Mouse (Mus musculus) cerebellum, adult 2 months (tissue): ENCODE measurements around the gene Zfp629. TPM values are rescaled to one million over a fixed set of nuclear protein-coding genes. Genes with fewer than 3 reads are reported as not detected.
"Not testable (repeated sequence)": the region's sequence is repeated elsewhere in the genome, so short reads cannot be mapped to it uniquely, and the experiment has no call there.

Source experiments
- DNase-seq, 2 experiments: peaks; one replicate each; pipeline ENCODE4 v3.0.0; 2021
- H3K27ac ChIP-seq: fragments of 200-500 bp; 2 replicates; pipeline ENCODE4 v1.5.1; 2012; ENCODE audit warnings: low read length, control low read depth, inconsistent platforms; ENCODE audit not compliant: insufficient read depth
- H3K27me3 ChIP-seq: fragments of 200-500 bp; 2 replicates; pipeline ENCODE4 v1.6.1; 2012; ENCODE audit warnings: inconsistent platforms, mild to moderate bottlenecking, low read length, moderate library complexity; ENCODE audit not compliant: control insufficient read depth, insufficient read depth
- H3K4me1 ChIP-seq: fragments of 200-500 bp; 2 replicates; pipeline ENCODE4 v1.6.1; 2011; ENCODE audit warnings: low read length; ENCODE audit not compliant: control insufficient read depth, insufficient read depth
- H3K4me3 ChIP-seq: fragments of 200-500 bp; replicated peaks from 2 replicates; pipeline ENCODE3; 2011; ENCODE audit warnings: mild to moderate bottlenecking, low read depth, low read length, control low read depth; ENCODE audit not compliant: insufficient read depth
- CTCF ChIP-seq: fragments of 200-500 bp; IDR thresholded peaks from 2 replicates; pipeline ENCODE4 v1.5.1; 2011; ENCODE audit warnings: low read depth, mild to moderate bottlenecking, control low read depth, low read length, moderate library complexity, borderline replicate concordance; ENCODE audit not compliant: insufficient read depth
- POLR2A ChIP-seq: fragments of 200-500 bp; IDR thresholded peaks from 2 replicates; pipeline ENCODE4 v1.6.1; 2011; ENCODE audit warnings: low read length, control low read depth, borderline replicate concordance; ENCODE audit not compliant: insufficient read depth
- WGBS: fragments of 180-500 bp; shearing (Covaris S2); methylation state at CpG from one replicate; pipeline ENCODE4 v1.1.7; 2018; 5-methylcytosine and 5-hydroxymethylcytosine counted together
- polyA plus RNA-seq: library from polyadenylated mRNA; depleted of rRNA; stranded (reverse); fragments of >200 nt; gene quantifications from 2 replicates; pipeline ENCODE4 v1.2.3, GENCODE M21; 2012

The Zfp629 gene
- polyA plus RNA-seq, 1 experiment, result 22.7 TPM

DNA sequence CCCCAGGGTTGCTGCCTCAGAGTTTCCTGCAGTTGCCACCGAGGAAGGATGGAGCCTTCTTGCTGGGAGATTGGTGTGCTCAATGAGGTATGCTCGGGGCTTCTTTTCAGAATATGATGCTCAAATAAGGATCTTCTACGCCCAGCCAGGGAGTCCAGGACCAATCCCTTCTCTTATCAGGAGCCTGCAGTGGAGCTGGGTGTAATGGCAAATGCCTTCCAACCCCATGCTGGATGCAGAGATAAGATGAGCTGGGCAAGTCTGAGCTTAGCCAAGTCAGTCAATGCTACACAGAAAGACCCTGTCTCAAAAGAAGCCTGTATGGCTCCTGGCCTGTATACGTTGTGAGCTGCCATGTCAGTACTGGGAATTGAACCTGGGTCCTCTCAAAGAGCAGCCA, 10.9 kb upstream of the Zfp629 start:
- no peak for TF ChIP-seq CTCF
- TF ChIP-seq POLR2A, result no peak
- DNase-seq, result no peak
- Histone ChIP-seq H3K4me3 (no peak overlapping the region), H3K27me3 (no peaks in the 10 kb centered on the region), H3K4me1 (no peaks in the 10 kb centered on the region), H3K27ac (no peak overlapping the region)
- WGBS, result 91% methylated on average over 4 of the region's 4 CpGs

DNA sequence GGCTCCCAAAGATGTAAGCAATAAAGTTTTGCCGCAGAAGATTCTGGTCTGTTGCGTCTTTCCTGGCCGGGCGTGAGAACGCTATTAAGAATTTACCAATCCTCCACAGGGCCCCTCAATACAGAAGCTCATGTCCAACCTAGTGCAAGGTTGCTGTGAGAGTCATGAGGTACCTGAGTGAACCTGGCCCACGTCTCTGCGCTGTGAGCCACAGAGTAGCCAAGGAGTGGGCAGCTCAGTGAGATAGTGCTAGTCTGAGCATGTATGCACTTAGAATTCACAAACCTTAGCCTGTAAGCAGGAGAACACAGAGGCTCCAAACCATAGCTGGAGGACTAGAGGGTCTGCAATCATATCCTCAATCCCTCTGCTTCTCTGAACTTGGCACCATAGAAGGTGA, 10.4 kb upstream of the Zfp629 start:
- H3K4me1 ChIP-seq, result no peaks in the 10 kb centered on the region
- no peak overlapping the region for H3K27ac ChIP-seq
- H3K27me3 ChIP-seq, result no peaks in the 10 kb centered on the region
- DNase-seq, result no peak
- 97% methylated on average over 7 of the region's 7 CpGs for WGBS
- H3K4me3 ChIP-seq, result no peak overlapping the region
- no peak for TF ChIP-seq CTCF
- TF ChIP-seq POLR2A, result no peak

DNA sequence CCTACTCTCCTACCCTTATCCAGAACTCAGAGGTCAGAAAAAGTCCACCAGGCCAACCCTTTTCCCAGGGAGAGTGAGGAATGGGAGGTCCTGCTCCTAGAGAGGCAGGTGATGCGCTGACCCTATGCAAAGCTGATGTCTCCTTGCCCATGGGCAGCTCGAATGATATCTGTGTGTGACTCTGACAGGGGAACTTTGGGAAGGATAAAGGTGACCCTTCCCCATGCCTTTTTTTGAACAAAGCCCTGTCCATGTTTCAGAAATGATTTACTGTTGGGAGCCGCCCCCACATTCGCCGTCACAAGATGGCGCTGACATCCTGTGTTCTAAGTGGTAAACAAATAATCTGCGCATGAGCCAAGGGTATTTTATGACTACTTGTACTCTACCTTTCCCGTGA, 2.8 kb upstream of the Zfp629 start:
- not testable (repeated sequence) for H3K27ac ChIP-seq, H3K27me3 ChIP-seq, H3K4me3 ChIP-seq, DNase-seq, H3K4me1 ChIP-seq
- 90% methylated on average over 7 of the region's 8 CpGs for WGBS

DNA sequence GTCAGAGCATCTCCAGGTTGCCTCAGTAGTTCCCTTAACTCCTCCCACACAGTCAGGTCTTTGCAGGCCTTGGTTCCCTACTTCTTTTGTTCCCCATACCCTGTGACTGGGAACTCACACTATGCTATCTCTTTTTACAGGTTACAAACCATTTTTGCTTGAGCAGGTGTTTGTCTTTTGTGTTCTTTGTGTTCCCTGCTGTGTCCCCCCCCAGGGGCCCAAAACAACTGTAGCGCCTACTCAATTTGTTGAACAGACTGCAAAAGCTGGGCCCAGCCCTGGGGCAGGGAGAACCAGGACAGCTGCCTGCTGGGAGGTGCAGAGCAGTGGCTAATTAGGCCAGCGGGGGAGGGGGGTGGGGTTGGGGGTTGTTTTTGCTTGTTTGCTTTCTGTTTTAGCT, 2.4 kb upstream of the Zfp629 start:
- DNase-seq, result no peak
- Histone ChIP-seq H3K4me3 (no peak overlapping the region), H3K27me3 (no peaks in the 10 kb centered on the region), H3K4me1 (peaks cover 2% of the 10 kb centered on the region), H3K27ac (no peak overlapping the region)
- TF ChIP-seq POLR2A (no peak), CTCF (no peak)
- WGBS, result 44% methylated on average over 2 of the region's 2 CpGs

DNA sequence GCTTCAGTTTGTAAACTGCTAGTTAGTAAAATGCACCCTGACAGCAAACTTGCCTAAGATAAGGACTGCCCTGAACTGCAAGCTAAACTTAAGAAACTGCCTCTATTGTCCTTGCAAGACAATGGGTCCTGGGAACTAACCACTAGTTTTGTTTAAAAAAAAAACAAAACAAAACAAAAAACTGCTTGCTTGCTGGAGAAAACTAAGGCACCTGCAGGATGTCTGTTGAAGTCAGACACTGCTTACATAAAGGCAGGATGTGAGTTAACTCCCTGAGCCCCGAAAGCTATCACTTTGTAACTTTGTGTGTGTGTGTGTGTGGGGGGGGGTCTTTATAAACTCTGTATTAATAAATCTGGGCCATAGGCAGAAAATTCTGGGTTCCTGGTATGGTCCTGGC, 1.3 kb upstream of the Zfp629 start:
- Histone ChIP-seq H3K4me3 (no peak overlapping the region), H3K4me1 (peaks cover 2% of the 10 kb centered on the region), H3K27ac (no peak overlapping the region), H3K27me3 (no peaks in the 10 kb centered on the region)
- WGBS, result 88% methylated on average over 1 of the region's 1 CpGs
- DNase-seq, result no peak
- TF ChIP-seq CTCF (no peak), POLR2A (no peak)

DNA sequence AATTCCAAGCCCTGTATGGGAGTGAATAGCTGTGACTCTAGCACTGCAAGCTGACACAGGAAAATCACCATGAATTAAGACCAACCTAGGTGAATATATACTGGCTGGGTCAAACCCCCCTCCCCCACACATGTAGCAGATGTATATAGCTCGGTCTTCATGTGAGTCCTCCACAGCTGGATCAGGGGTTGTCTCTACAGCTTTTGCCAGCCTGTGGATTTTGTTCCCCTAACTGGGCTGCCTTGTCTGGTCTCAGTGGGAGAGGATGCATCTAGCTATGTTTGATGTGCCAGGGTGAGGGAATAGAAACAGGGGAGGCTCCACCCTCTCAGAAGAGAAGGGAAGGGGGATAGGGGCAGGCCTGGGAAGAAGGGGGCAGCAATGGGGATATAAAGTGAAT, 739 bp upstream of the Zfp629 start:
- Histone ChIP-seq H3K4me3 (no peak overlapping the region), H3K27me3 (no peaks in the 10 kb centered on the region), H3K4me1 (peaks cover 2% of the 10 kb centered on the region), H3K27ac (no peak overlapping the region)
- TF ChIP-seq POLR2A (no peak), CTCF (no peak)
- WGBS, result 29% methylated on average over 1 of the region's 1 CpGs
- DNase-seq, result no peak

DNA sequence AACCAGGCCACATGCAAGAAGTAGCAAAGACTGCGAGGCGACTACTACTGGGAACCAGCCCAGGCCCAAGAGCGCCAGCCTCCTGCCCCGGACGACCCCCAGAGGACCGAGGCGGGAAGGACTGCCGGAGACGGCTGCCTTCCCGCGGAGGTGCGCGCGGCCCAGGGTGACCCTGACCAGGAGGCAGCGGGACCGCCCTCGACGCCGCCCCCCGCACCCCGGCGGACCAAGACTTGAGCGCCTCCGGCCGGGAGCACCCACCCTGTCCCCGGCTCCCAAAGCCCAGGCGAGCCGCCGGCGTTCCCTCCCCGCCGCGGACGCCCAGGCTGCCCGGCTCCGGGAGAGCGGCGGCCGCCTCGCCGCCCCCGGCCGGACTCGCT, 1.1 kb downstream of the Zfp629 start:
- TF ChIP-seq POLR2A (no peak), CTCF (no peak)
- under 1% methylated on average over 43 of the region's 44 CpGs for WGBS
- Histone ChIP-seq H3K27ac (no peak overlapping the region), H3K4me1 (peaks cover 2% of the 10 kb centered on the region), H3K4me3 (peak overlapping the region; percentile 98), H3K27me3 (no peaks in the 10 kb centered on the region)
- peak in 1 of 2 experiments; percentile 51 for DNase-seq

DNA sequence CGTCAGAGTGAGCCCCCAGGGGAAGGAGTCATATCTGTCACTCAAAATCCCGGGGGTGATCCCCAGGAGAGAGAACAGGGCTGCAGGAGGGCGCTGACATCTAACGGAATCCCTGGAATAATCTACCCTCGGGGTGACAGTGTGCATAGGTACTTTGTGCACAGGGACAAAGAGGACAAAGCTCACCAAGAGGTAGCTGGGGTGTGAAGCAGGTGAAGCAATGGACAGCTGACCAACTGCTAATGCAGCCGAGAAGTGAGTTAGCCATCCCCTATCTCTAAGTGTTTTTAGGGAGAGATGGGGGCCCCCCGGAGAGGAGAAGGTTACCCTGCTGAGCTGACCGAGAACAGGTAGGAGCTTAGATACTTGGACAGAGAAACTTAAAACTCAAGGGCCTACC, 1.5 kb downstream of the Zfp629 start:
- no peak for DNase-seq
- peak overlapping the region; percentile 98 for H3K4me3 ChIP-seq
- H3K27me3 ChIP-seq, result no peaks in the 10 kb centered on the region
- no peak overlapping the region for H3K27ac ChIP-seq
- no peak for TF ChIP-seq POLR2A
- TF ChIP-seq CTCF, result no peak
- 10% methylated on average over 8 of the region's 8 CpGs for WGBS
- peaks cover 2% of the 10 kb centered on the region for H3K4me1 ChIP-seq

DNA sequence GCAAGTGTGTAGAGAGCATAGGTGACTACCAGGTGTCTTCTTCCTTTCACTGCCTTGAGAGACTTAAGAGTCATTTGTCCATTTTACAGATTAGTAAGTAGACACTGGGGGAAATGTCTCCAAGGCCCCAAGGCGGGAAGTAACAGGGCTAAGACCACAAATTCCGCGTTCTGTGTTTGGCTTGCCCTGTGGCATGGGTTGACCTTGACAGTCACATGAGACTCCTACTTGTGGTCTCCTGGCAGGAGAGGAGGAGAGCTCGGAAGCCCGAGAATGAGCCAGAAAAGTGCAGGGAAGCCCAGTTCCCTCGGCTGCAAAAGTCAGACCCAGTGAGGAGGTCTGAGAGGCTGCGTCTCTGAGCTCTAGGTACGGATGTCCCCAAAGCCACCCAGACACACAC, 2.1 kb downstream of the Zfp629 start:
- Histone ChIP-seq H3K4me1 (peaks cover 2% of the 10 kb centered on the region), H3K4me3 (no peak overlapping the region), H3K27me3 (no peaks in the 10 kb centered on the region), H3K27ac (no peak overlapping the region)
- no peak for DNase-seq
- WGBS, result 64% methylated on average over 8 of the region's 8 CpGs
- no peak for TF ChIP-seq POLR2A
- TF ChIP-seq CTCF, result no peak
